Mouse (Mus musculus) urinary bladder, postnatal 10 days (tissue): ENCODE measurements around the gene Zfp941.

Experiments used
- DNase-seq: peaks from one replicate; pipeline ENCODE4 v3.0.0; 2022; ENCODE audit warnings: low spot score

Zfp941 gene

DNA sequence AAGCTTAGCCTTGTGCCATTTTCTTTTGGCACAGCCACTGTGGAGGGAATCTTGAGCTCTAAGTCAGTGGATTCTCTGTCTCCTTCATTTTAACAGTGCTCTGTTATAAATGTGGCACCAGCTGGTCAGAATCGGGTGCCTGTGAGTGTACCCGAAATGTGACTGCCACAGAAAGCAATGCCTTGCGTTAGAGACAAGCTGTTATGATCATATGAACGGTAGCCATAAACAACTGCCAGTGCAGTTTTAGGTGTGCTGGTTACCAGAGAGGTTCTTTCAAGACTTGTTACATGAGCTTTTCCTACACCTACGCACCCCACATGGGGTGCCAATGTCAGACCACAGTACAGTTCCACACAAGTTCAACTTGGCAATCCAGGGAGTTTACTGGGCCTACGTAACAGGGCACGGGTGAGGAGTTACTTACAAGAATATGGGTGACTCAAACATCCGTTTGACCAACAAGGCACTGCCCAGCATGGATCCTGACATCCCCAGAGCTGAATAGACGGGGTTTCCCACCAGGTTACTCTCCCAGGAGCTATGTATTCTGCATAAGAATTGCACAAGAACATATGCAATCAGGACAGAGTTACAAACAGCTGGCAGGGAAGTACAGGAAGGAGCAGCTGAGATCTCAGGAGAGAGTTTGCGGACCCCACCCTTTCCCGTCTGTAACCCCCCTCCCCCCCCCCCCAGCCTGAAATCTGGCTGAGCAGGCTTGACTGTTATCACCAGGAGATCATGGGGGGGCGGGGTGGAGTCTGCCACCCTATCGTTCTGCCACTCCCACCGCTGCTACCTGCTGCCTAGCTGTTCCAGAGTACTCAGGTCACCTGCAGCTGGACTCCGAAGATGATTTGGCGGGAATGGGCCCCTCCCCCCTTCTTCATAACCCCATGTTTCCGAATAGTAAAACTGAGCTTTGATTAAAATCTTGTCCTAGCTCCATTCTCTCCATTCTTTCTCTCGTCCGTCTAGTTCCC lies 19.1 kb upstream of the Zfp941 start:
- DNase-seq: no peak

DNA sequence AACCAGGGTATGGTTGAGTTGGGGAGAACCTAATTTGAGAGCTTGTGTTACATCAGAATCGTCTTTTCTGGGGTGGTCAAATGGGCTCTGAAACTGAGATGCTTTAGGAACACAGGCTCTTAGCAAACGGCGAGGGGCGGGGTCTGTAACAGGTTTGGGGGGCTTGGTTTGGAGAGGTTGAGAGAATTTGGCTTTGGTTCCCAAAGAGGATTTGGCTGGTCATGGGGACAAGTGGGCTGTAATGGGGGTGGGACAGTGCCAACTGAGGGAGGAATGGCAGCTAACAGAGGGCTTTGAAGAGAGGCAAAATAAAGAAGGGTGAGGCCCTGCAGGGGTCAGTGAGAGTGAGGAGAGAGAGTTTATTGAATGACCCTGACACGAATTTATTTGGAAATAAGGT lies 17.6 kb upstream of the Zfp941 start:
- DNase-seq: no peak

GRCm38 (mm10) chr7:140836243-140837115 lies 14.5 kb upstream of the Zfp941 start:
- no peak for DNase-seq

DNA sequence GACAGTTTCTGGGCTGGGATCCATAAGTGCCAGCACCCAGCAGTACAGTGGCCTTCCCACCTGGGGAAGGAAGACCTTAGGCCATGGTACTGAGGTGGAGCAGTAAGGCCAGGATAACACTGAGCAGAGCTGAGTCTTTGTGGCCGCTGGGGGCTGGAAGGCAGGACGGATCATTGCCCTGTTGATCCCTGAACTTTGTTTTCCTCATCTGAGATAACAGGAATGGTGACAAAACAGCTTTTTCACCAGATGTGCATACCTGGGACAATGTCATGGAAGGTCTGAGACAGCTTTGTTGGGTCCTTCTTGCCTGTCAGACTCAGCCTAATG lies 13.7 kb upstream of the Zfp941 start:
- no peak for DNase-seq

GRCm38 (mm10) chr7:140834968-140835757 lies 13.2 kb upstream of the Zfp941 start, which contains the start of gene Urah:
Gene Urah, plus strand, starts transcription at chr7:140835018.
- no peak for DNase-seq

GRCm38 (mm10) chr7:140833341-140833740 lies 11.4 kb upstream of the Zfp941 start:
- DNase-seq: no peak

GRCm38 (mm10) chr7:140831447-140831846 lies 9.5 kb upstream of the Zfp941 start:
- DNase-seq: no peak

DNA sequence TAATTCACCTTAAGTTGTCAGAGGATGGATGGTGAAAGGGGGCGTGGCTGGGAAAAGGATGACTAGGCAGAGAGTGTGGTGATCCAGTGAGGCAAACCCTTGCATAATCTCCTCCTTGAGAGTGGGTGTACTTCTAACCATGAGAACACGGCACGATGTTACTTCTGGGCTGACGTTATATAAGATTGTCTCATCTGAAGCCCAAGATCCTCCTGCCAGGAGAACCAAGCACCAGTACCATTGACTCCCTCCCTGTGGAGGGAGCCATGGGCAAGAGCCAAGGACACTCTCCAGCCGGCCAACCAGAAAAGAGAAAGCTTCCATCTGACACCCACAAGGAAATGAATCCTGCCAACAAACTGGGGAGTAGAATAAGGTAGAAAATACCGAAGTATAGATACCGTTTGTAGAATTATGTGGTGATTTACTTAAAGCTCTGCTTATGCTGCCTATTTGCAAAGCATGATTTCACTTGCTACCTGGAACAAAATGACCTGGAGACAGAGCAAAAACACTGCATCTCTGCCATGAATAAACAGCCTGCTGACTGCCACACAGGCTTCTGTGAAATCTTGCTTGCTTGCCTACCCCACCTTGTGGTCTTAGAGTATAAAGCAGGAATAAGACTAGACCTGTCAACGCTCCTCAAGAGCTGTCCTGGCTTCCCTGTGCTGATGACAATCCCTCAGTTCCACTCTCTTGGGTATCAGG lies 6.3 kb upstream of the Zfp941 start:
- DNase-seq: no peak

DNA sequence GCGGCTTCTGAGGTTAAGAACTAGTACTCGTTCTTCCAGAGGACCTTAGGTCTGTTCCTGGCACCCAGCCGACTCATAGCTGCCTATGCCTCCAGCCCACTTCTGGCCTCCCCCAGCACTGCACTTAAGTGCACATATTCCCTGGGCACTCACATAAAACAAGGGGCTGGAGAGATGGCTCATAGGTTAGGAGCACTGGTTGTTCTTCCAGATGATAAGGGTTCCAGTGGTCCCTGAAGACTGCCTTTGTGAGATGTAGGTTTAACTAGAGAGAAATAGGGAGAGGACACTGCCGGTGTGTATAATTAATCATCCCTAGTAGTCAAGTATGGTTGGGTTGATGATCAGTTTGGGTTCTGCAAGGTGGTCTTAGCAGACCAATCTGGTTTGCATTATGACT lies 753 bp upstream of the Zfp941 start:
- DNase-seq: no peak

DNA sequence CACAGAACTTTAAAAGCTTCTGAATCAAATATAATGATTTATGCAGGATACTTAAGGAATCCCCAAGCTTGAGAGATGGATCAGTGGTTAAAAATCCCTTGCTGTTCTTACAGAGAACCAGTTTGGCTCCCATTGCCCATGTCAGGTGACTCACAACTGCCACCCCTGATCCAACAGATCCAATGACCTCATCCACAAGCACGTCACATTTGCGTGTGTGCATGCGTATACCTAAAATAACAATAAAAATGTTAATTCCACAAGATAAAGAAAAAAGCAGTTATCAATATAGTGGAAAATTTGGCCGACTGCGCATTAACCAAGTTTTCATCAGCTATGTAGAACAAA lies 699 bp downstream of the Zfp941 start:
- no peak for DNase-seq

GRCm38 (mm10) chr7:140820173-140820572 lies 1.8 kb downstream of the Zfp941 start:
- no peak for DNase-seq

- DNase-seq: no peak
Observed at GRCm38 (mm10) chr7:140812850-140813249, 9.1 kb downstream of the Zfp941 start.

DNA sequence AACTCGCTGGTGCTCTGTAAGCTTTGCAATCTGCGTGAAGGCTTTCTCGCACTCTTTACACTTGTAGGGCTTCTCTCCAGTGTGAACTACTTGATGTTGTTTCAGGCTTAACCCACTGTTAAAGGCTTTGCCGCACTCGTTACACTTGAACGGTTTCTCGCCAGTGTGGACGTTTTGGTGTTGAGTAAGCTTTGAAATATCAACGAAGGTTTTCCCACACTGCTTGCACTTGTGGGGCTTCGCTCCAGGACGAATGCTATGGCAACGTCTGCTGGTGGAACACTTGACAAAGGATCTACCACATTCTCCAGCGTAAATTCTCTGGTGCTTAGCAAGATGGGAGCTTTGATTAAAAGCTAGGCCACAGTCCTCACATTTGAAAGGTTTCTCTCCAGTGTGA lies 10.3 kb downstream of the Zfp941 start:
- no peak for DNase-seq

DNA sequence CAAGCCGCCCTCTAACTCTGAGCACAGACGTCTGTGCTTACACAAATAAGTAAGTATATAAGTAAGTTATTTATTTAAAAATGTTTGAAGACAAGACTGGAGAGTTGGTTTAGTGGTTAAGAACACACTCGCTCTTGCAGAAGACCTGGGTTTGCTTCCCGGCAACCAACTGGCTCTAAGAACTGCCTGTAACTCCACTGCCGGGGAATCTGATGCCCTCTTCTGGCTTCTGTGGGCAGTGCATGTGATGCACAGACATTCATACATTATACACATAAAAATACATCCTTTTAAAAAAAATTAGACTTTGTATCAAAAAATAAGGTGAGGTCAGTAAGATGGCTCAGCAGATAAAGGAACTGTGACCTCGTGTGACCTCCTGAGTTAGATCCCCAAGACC lies 11.5 kb downstream of the Zfp941 start:
- no peak for DNase-seq

- no peak for DNase-seq
Observed at GRCm38 (mm10) chr7:140805704-140806103, 16.3 kb downstream of the Zfp941 start.

DNA sequence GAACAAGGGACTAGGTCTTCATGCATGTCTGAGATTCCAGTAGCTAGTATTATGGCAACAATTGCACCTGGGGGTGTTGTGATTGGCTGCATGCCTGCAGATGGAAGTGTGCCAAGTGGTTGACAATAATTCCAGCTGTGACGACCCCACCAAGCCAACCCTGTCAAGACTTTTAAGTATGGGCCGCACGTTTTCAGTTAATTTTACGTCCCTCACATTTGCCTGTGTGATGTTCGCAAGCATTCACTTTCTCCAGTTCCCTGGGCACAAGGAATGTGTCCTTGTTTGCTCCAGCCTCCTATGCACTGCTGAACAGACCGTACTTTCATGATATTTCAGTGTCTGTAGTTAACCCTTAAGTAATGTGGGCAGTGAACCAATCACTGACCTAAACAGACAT lies 19.3 kb downstream of the Zfp941 start:
- DNase-seq: no peak

DNA sequence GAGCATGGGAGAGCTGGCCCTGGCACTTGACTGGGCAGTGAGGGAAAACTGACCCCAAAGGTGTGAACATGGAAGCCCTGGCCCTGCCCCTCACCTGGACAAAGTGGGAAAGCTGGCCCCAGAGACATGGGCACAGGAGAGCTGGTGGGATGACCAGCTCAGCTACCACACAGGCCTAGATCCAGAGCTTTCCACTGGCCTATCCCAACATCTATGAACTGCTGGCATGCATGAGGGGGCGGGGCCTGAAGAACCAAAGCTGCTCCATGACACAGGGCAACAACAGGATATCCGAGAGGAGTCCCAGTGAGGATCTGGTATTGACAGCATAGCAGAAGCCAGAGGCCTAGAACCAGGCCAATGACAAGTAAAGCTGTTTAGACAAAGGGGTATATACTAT lies 23.8 kb downstream of the Zfp941 start:
- DNase-seq: no peak

DNA sequence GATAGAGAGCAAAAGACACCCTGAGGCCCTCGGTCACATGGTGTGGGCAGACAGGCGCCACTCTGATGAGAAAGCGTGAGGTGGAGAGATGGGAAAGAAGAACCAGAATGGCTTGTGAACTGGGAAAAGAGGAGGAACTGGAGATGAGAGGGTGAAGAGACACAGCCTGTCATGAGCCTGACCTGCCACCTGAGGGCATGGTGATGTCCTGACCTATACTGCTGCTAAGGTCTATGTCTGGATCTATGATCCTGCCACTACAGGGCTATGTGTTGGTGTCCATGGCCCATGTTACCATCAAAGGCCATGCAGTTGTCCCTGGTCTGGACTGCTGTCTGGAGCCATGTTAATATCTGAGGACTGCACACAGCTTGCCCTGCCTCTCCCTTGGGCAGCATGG lies 24.4 kb downstream of the Zfp941 start:
- DNase-seq: no peak

GRCm38 (mm10) chr7:140793541-140793940 lies 28.4 kb downstream of the Zfp941 start:
- DNase-seq: no peak

- no peak for DNase-seq
Observed at GRCm38 (mm10) chr7:140788053-140788435, 33.9 kb downstream of the Zfp941 start.

DNA sequence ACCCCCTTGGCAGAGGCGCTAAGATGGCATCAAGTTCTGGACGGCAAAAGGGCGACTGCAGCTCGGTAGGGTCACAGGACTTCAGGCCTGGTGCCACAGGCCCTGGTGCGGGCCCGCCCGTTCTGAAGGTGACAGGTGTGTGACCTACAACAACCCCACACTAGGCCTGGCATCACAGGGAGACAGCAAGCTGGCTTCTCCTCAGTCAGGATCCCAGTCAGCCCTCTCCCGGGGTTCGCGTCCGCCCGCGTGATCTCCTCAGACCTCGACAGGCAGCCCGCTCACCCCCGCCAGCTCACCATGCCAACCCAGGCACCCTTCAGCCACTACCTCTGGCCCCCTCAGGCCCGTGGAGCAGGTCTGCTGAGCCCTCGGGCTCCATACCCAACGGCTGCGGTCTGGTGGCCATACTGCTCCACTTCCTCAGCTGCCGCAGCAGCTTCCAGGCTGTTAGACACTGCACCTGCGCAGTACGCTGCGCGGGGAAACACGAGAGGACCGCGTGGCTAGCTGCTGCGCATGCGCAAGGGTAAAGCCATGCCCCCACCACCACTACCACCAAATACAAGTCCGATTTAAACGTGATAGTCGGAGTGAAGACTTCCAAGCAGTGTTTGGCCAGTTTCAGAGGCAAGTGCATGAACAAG lies 34.4 kb downstream of the Zfp941 start, which contains the start of gene Syce1:
Gene Syce1 (minus strand): TSS at position 447 of the 647 bp plus-strand sequence.
- DNase-seq: no peak
